Mouse (Mus musculus) spleen, postnatal 36 days (tissue): Measurements from ENCODE around the gene Pth1r.

ENCODE experiments used
- DNase-seq, 2 experiments: peaks; one replicate each; pipeline ENCODE4 v3.0.0; 2022; ENCODE audit warnings: low spot score in 2 of 2, mixed read lengths in 1 of 2

Pth1r gene

GRCm38 (mm10) chr9:110716775-110717174 is 30.2 kb downstream of the Pth1r start:
- peak; percentile 25 to 31 for DNase-seq

- DNase-seq: no peak
Observed at GRCm38 (mm10) chr9:110715426-110715825, 31.5 kb downstream of the Pth1r start.

- DNase-seq: no peak
Observed at GRCm38 (mm10) chr9:110713389-110713788, 33.6 kb downstream of the Pth1r start.

- DNase-seq: no peak
Observed at GRCm38 (mm10) chr9:110712545-110712944, 34.4 kb downstream of the Pth1r start.

GRCm38 (mm10) chr9:110711996-110712395 is 34.9 kb downstream of the Pth1r start:
- DNase-seq: no peak

- DNase-seq: no peak
Observed at GRCm38 (mm10) chr9:110711532-110711931, 35.4 kb downstream of the Pth1r start.

- peak; percentile 90 to 91 for DNase-seq
Observed at GRCm38 (mm10) chr9:110709640-110710258, 37.2 kb downstream of the Pth1r start.

- DNase-seq: peak; percentile 53 to 54
Observed at GRCm38 (mm10) chr9:110706784-110707183, 40.2 kb downstream of the Pth1r start.

GRCm38 (mm10) chr9:110703951-110704350 is 43.0 kb downstream of the Pth1r start:
- no peak for DNase-seq

- no peak for DNase-seq
Observed at GRCm38 (mm10) chr9:110702848-110703247, 44.1 kb downstream of the Pth1r start.

- no peak for DNase-seq
Observed at GRCm38 (mm10) chr9:110701114-110702032, 45.6 kb downstream of the Pth1r start.

GRCm38 (mm10) chr9:110699574-110699973 is 47.4 kb downstream of the Pth1r start:
- no peak for DNase-seq

GRCm38 (mm10) chr9:110697465-110697864 is 49.5 kb downstream of the Pth1r start:
- DNase-seq: no peak

GRCm38 (mm10) chr9:110696427-110696826 is 50.5 kb downstream of the Pth1r start:
- DNase-seq: no peak

GRCm38 (mm10) chr9:110695165-110695755 is 51.7 kb downstream of the Pth1r start:
- no peak for DNase-seq

GRCm38 (mm10) chr9:110689261-110689779 is 57.6 kb downstream of the Pth1r start:
- DNase-seq: no peak

GRCm38 (mm10) chr9:110687846-110688245 is 59.1 kb downstream of the Pth1r start:
- DNase-seq: no peak

- no peak for DNase-seq
Observed at GRCm38 (mm10) chr9:110687061-110687460, 59.9 kb downstream of the Pth1r start.

- DNase-seq: no peak
Observed at GRCm38 (mm10) chr9:110686472-110686871, 60.5 kb downstream of the Pth1r start.

GRCm38 (mm10) chr9:110685591-110685990 is 61.4 kb downstream of the Pth1r start:
- no peak for DNase-seq

- no peak for DNase-seq
Observed at GRCm38 (mm10) chr9:110685187-110685586, 61.8 kb downstream of the Pth1r start.

GRCm38 (mm10) chr9:110684100-110684831 is 62.7 kb downstream of the Pth1r start:
- DNase-seq: no peak
